Comparison of ENCODE assay signal across 26 mouse cellular contexts in the genomic region with DNA sequence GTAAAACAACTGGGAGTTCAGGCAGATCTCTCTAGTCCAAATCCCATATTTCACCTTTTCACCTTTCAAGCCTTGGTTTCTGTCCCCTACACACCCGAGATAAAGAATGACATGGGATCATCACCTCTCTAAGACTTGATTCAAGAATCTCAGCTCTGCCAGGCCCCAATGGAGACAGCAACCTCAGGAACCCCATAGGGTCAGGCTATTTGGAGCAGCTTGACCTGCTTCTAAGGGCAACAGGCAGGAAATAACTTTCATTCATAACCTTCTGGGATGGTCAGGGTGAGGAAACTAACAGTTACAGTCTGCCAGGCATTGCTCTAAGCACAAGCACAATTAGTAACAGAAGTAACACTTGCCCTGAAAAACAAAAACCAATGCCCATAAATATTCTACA. TPM values are rescaled to one million over a fixed set of nuclear protein-coding genes. Genes with fewer than 3 reads are reported as not detected.
DNase-seq lines count a peak whose midpoint lies in the region; ATAC-seq and TF ChIP-seq lines count a peak whose summit lies in the region.
"Had no signal": no experiment of that assay in that cellular context is flagged by ENCODE, and none has a peak within 500 bp of the region (broad histone marks: within the 10 kb centered on the region; RNA-seq: fewer than 3 reads in every experiment).

No protein-coding gene starts in this region.

- H3K36me3 ChIP-seq in heart, embryonic 12.5 days, result peaks cover 4% of the 10 kb centered on the region
- H3K36me3 ChIP-seq in kidney, adult 2 months (ENCODE audit: control insufficient read depth, insufficient read depth, low read length), result no peaks in the 10 kb centered on the region
- H3K36me3 ChIP-seq: embryonic facial prominence, embryonic 15.5 days had no signal

- TF ChIP-seq CTCF in kidney, adult 2 months (conservative IDR thresholded peaks at IDR 0.05; ENCODE audit: insufficient read depth, insufficient read length, low read depth, low read length), result no peak

- 33% methylated on average over 1 of the region's 1 CpGs for WGBS in heart, embryonic 12.5 days
- 53% methylated on average over 1 of the region's 1 CpGs for WGBS in kidney, adult 2 months

- 0 out of 2 replicates have a peak, but pooled peaks cover 3% of the 10 kb centered on the region for H3K9me3 ChIP-seq in heart, embryonic 12.5 days (replicated peaks)
- H3K9me3 ChIP-seq: embryonic facial prominence, embryonic 13.5 days; embryonic facial prominence, embryonic 15.5 days; forebrain, embryonic 12.5 days had no signal

- no peak overlapping the region for H3K4me2 ChIP-seq in heart, embryonic 12.5 days
- H3K4me2 ChIP-seq: embryonic facial prominence, embryonic 13.5 days; embryonic facial prominence, embryonic 15.5 days; forebrain, embryonic 12.5 days had no signal

- H3K4me3 ChIP-seq in heart, embryonic 12.5 days, result no peak overlapping the region
- H3K4me3 ChIP-seq in kidney, adult 2 months (ENCODE audit: insufficient read depth, low read depth, low read length), result no peak overlapping the region
- H3K4me3 ChIP-seq: embryonic facial prominence, embryonic 13.5 days; embryonic facial prominence, embryonic 15.5 days; erythroblast, embryonic 14.5 days; forebrain, embryonic 10.5 days; forebrain, embryonic 12.5 days had no signal

- no peak overlapping the region for H3K9ac ChIP-seq in heart, embryonic 12.5 days
- H3K9ac ChIP-seq: embryonic facial prominence, embryonic 13.5 days; embryonic facial prominence, embryonic 15.5 days; forebrain, embryonic 12.5 days had no signal

- no peak for DNase-seq in heart, postnatal 4 days
- DNase-seq in kidney, adult 2 months, result peak; percentile 52
- no peak for DNase-seq in kidney, adult 8-10 months
- DNase-seq: adrenal gland, adult 2 months; adrenal gland, postnatal 10 days; adrenal gland, postnatal 25 days; cerebellum, adult 11 months; cerebellum, adult 18-20 months; cerebellum, adult 8-10 months; cerebellum, adult 9-11 months; cerebellum, postnatal 14 days; cerebellum, postnatal 36 days; embryo, embryonic 11 days had no signal

- peak overlapping the region; percentile 13; the same call in 1 of the 2 replicates for H3K27ac ChIP-seq in heart, embryonic 12.5 days (ENCODE audit: poor library complexity, severe bottlenecking)
- no peak overlapping the region for H3K27ac ChIP-seq in kidney, adult 2 months (ENCODE audit: insufficient read depth, low read depth, low read length)
- H3K27ac ChIP-seq: embryonic facial prominence, embryonic 13.5 days; embryonic facial prominence, embryonic 15.5 days; forebrain, embryonic 10.5 days; forebrain, embryonic 12.5 days had no signal

- no peak for TF ChIP-seq POLR2A in kidney, adult 2 months (IDR thresholded peaks at IDR 0.05; ENCODE audit: low read depth, low read length)

- ATAC-seq in heart, embryonic 12.5 days (ENCODE audit: insufficient number of reproducible peaks, low FRiP score), result no peak
- ATAC-seq: forebrain, embryonic 14.5 days; forebrain, embryonic 16.5 days had no signal

- H3K27me3 ChIP-seq in heart, embryonic 12.5 days (replicated peaks), result no peaks in the 10 kb centered on the region
- no peaks in the 10 kb centered on the region for H3K27me3 ChIP-seq in kidney, adult 2 months (replicated peaks; ENCODE audit: control insufficient read depth, insufficient read depth, low read length)
- H3K27me3 ChIP-seq: embryonic facial prominence, embryonic 13.5 days; embryonic facial prominence, embryonic 15.5 days; forebrain, embryonic 12.5 days had no signal

- peaks cover 32% of the 10 kb centered on the region for H3K4me1 ChIP-seq in heart, embryonic 12.5 days (replicated peaks)
- no peaks in the 10 kb centered on the region for H3K4me1 ChIP-seq in kidney, adult 2 months (ENCODE audit: control insufficient read depth, insufficient read depth, low read length)

RNA-seq across cellular contexts. Expression of a gene that starts 21.0 kb away (rescaled TPM):
- polyA plus RNA-seq in heart, embryonic 12.5 days (2016; fragmentation: Nextera tagmentation; extraction: Ambion mirVana), result 26.8 and 28.2 TPM in 2 replicates
- 10 to 100 TPM; 26.1 to 27.5 TPM for total RNA-seq in heart, postnatal 4 days (2021)
- 6.3 and 6.6 TPM in 2 replicates for polyA plus RNA-seq in kidney, adult 2 months (2012; rRNA removed)
- total RNA-seq: common myeloid progenitor, adult 5-6 weeks; MEL had no signal
- polyA plus RNA-seq: erythroblast, embryonic 14.5 days had no signal

RNA-seq across cellular contexts. Expression of a gene that starts 37.1 kb away (rescaled TPM):
- 17.0 and 17.4 TPM in 2 replicates for polyA plus RNA-seq in heart, embryonic 12.5 days (2016; fragmentation: Nextera tagmentation; extraction: Ambion mirVana)
- total RNA-seq in heart, postnatal 4 days (2021), result 10 to 100 TPM; 15.9 to 16.6 TPM
- polyA plus RNA-seq in kidney, adult 2 months (2012; rRNA removed), result 11.0 and 15.3 TPM in 2 replicates

RNA-seq across cellular contexts. Expression of a gene that starts 48.9 kb away (rescaled TPM):
- polyA plus RNA-seq in heart, embryonic 12.5 days (2016; fragmentation: Nextera tagmentation; extraction: Ambion mirVana), result 1.0 TPM in 1 of 2 replicates, not detected in the other
- not detected for total RNA-seq in heart, postnatal 4 days (2021)
- 1.4 and 1.8 TPM in 2 replicates for polyA plus RNA-seq in kidney, adult 2 months (2012; rRNA removed)
- total RNA-seq: adrenal gland, adult 2 months; adrenal gland, postnatal 25 days; ES-E14 had no signal
- polyA plus RNA-seq: C2C12; embryonic facial prominence, embryonic 11.5 days; embryonic facial prominence, embryonic 13.5 days; erythroblast, embryonic 14.5 days; forebrain, embryonic 14.5 days; forebrain, embryonic 16.5 days had no signal

RNA-seq across cellular contexts. Expression of a gene that starts 55.8 kb away (rescaled TPM):
- 541 and 562 TPM in 2 replicates for polyA plus RNA-seq in heart, embryonic 12.5 days (2016; fragmentation: Nextera tagmentation; extraction: Ambion mirVana)
- total RNA-seq in heart, postnatal 4 days (2021), result 100 to 1,000 TPM; 406 to 449 TPM
- 513 and 602 TPM in 2 replicates for polyA plus RNA-seq in kidney, adult 2 months (2012; rRNA removed)
